Mouse (Mus musculus) lung, postnatal 14 days (tissue): Measurements from ENCODE around the gene Gm20696.

Source experiments
- DNase-seq: peaks from one replicate; pipeline ENCODE4 v3.0.0; 2021

The Gm20696 gene

DNA sequence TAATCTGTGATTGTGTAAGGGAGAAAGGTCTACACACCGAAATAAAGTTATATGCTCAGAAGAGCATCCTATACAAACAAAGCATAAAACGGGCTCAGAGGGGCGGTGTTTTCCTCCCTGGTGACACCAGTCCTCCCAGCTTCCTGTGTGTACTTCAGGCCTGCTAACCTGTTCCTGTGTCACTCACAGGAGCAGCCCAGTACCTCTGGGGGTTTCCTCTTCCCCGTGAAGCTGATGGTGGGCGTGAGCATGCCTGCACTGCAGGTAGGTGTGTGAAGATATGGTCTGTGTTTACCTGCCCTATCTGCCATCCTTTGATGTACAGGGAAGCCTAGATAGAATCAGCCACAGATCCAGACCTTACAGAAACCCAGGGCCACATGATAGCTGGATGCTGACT lies 286.5 kb downstream of the Gm20696 start:
- DNase-seq = no peak

DNA sequence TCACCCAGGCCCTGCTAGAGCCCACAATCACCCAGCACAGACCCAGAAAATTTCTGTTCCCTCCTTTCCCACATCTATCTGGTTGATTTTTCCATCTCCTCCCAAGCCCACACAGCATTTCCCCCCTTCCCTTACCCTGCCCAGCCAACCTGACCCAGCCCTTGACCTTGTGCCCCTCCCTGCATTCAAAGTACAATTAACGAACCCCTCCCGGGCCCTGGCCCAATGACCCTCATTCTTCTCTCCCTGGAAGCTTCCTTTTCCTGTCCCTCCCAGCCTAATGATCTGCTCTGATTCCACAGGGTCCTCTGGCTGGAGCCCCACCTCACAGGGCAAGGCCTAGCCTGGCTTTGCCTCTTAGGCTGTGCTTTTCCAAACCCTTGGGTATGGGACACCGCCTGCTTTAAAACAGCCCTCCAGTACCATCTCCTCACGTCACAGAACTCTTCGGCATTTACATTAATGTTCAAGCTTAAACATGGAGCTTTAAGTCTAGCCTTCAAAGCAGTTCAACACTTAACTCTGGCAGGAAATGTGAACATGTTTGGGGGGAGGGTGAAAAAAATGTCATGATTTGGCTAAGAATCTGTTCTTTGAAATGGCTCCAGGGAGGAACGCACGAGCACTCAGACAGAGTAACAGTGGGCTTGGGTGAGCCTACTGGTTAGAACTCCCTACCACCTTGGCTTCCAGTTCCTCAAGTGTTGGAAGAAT lies 287.4 kb downstream of the Gm20696 start:
- peak; percentile 67 for DNase-seq

DNA sequence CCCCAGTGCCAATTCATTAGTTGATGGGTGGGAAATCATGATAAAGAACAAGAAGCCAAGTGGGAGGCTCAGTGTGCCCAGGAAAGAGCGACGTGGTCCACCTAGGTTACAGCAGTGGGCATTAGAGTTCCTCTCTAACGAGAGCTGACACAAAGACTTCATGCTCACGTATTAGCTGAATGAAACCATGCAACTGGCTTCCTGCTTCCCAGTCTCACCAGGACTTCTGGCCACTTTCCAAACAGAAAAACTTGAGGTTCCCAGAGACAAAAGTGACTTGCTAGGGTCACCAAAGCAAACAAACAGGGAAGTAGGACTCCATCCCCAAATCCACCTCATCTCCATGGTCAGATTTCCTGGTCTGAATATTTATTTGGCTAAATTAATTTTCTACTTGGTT lies 288.9 kb downstream of the Gm20696 start:
- no peak for DNase-seq

DNA sequence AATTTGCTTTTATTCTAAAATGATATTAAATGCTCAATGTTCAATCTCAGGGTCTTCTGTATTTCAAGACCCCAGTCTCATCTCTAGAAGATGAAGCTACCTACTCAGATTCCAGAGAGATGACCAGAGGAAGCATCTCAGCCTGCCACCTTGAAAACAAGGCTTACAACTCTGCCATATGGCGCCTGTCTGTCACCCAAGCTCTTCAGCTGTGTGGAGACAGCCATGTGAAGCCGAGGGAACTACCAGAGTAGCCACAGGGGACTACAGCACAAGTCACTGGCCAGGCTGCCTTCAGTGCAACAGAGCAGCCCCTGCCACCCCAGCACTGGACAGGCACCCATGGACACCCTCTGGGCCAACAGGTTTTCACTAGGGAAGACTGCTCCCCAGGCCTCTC lies 289.5 kb downstream of the Gm20696 start:
- no peak for DNase-seq

DNA sequence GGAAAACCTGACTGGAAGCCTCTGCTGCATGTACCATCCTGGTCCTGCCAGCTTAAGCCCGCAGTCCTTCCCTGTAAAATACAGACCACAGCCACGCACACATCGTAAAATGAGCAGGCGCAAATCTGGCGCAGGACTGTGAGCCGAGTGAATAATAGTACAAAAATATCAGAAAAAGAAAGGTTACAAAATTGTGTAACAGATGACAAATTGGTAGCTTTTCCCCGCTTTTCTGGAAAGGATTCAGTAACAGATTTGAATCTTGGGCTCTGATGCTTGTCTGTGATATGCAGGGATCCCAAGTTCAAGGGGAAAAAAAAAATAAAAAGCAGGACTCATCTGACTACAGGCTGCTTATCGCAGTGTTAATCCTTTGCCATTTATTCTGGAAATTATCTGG lies 289.9 kb downstream of the Gm20696 start:
- no peak for DNase-seq

DNA sequence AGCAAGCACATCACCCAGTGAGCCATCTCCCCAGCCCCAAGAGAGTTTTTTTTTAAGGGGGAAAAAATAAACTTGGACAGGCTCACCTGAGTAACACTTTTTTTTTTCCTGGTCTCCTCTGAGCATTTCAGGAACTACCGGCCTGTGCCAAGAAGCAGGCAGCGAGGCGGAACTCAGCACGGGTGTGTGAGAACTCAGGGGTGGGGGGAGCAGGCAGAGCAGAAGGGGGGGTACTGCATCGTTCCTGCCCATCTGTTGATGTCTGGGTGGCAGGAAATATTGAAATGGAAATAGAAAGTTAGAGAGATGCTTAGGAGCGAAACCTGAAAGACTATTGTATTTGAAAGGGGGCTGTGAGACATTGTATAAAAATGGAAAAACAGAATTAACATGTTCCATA lies 290.7 kb downstream of the Gm20696 start:
- no peak for DNase-seq

DNA sequence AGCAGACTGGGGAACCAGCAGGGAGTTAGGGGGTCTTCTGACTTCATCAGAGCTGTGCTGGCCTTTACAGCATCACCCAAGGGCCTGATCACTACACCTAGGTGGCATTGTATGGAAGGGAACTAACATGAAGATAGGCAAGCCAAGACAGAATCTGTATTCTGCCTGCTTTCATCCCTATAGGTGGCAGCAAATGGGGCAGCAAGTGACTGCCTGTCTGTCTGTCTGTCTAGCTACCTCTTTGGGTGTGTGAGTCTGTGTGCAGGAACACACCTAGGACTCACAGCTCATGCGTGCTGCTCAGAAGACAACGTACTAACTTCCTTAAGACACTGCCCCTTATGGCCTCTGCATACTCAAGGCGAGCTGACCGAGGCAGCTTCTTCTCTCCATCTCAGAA lies 291.2 kb downstream of the Gm20696 start:
- DNase-seq = no peak

DNA sequence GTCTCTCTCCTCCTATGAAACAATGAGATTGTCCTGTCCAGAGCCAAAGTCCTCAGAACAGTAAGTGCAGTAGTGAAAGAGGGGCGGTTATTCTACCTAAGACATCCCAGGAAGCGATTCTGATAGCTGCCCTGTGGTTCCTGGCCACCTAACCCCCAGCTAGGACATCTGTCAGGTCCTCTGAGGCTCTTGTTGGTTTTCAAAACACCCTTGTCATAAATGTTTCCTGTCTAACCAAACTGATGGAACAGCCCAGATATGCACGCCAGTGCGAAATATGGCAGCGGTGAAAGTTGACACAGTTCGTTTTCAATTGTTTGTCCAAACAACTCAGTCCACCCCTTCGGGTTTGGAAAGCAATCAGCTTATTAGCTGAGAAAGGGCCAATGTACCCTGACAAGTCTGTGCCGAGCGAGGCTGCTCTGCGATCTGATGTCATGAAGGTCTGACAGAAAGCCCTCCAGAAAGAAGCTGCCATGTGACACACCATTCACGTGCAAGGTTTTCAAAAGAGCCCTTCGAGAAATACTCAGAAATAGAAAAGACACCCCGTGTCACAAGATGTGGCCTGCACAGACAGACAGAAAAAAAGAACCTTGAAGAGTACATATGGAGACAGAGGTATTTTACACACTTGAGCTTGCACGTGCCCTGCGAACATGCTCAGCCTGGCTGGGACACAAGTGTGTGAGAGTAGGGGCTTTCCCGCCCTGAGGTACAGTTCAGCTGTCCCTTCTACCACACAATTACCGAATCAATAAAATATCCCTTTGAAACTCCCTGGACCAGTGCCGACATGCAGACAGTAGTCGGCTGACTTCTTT lies 291.9 kb downstream of the Gm20696 start:
- peak; percentile 39 for DNase-seq

DNA sequence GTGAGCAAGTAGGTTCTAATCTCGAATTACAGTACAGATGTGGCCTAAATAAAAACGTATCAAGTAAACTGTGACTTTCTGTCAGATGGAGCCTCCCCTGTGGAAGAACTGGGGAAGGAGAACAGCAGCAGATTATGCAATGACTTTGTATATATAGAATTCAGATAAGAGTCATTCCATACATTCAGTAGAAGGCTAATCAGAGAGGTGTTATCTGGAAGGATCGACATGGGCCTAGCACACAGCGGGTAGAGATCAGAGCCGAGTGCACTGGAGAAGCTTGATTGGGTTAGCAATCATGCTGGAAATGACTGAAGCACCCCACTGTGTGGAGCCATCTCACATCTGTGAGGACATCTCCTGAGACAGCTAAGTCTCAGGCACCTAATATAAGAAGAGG lies 294.2 kb downstream of the Gm20696 start:
- no peak for DNase-seq

DNA sequence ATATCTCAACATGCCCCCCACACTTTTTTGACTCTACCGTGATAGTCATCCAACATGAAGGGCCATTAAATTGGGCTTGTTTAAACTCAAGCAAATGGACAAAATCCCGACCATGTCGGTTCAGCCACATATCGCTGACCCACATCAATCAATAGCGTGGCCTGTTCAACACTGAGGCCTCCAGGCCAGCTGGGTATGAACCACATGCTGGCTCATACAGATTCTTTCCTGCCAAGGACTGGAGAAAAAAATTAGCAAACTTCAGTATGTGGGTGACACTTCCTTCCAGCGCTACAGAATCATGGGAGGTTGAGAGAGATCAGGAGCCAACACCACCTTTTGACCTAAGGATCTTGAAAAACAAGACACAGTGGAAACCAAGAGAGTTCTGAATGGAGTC lies 294.6 kb downstream of the Gm20696 start:
- no peak for DNase-seq

DNA sequence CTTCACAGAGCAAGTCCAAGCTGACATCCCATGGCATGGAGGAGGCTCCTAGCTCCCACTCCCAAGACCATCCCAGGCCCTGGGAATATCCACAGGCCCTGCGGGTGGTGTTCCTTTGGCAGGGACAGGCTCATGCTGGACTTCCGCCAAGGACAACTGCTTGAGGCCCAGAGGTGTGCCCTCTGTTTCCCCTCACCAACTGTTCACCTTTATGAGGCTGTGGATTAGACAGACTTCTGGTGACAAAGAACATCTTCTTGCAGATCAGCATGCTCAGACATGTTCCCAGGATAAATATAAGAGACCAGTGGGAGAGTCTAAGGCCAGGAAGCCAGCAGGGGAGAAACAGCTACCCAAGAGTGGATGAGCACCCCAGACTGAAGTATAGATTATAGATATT lies 296.7 kb downstream of the Gm20696 start:
- no peak for DNase-seq

DNA sequence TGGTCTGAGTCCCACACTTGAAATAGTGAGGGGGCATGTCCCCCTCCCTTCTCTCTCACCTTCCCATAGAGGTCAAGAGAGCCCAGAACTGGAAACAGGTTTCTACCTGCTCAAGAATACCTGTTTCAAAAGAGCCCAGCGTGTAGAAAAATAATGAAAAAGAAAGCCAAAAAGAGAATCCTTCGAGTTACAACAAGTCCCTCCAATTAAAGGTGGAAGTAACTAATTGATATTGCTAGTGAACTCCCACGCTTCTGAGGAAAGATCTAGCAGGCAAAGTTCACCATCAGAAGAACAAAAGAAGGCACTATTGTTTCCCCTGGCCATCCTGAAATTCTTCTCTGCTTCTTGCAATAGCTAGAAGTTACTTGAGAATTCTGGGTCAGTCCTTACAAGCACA lies 297.4 kb downstream of the Gm20696 start:
- DNase-seq = no peak

DNA sequence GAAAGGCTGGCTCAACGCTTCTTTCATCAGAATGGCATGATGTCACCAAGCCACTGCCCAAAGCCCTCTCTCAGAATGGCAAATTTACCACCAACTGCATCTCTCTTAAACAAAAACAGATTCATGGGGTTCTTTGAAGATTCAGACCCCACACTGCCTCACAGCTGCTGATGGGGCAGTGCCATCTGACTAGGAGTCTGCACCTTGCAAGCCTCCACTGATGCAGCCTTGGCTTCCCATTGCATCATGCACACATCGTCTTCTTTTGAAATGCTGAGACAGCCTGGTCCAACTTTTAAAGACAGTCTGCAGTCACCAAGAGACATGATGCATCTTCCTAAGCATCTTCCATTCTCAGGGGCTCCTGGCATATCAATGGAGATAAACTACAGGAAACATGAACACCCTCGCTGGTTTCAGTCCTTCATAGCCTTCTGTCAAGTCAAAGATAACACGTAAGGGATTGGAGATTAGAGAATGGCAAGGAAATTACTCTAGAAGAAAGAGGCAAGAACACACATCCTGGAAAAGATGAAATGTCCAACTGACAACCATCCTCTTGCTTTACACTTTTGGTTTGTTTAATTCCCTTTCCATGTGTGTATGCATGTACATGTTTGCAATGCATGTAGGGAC lies 298.4 kb downstream of the Gm20696 start:
- no peak for DNase-seq

DNA sequence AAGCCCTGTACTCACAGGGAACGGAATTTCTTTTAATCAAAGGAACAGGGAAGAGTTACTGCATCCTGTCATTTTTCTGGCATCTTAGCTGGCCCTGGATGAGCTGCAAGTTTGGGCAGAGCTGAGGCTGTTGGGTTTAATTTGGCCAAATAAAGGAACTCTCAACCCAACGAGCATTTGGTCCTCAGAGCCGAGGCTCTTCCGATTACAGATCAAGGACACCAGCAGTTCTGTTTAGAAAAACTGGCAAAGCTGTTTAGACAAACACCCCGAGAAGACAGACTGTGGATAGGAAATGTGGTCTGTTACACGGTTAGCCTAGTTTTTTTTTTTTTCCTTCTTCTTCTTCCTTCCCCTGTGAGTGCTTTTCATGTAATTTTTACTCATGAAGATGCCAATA lies 302.1 kb downstream of the Gm20696 start:
- no peak for DNase-seq

DNA sequence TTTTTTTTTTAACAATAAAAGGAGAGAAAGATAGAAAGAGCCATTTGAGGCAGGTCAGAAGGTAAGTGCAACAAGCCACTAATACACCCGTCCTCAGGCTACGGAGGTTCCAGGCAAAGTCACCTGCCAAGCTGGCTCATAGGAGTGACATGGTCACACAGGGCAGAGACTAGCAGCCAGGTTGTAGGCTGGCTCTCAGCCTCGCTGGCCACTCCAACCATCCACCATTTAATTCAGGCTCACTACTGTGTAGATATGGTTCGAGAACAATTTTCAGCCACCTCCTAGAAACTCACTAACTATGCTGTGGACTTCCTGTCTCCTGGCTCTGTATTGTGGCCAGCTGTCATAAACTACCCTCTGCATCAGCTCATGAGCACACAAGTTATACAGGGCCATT lies 306.0 kb downstream of the Gm20696 start:
- DNase-seq = no peak

DNA sequence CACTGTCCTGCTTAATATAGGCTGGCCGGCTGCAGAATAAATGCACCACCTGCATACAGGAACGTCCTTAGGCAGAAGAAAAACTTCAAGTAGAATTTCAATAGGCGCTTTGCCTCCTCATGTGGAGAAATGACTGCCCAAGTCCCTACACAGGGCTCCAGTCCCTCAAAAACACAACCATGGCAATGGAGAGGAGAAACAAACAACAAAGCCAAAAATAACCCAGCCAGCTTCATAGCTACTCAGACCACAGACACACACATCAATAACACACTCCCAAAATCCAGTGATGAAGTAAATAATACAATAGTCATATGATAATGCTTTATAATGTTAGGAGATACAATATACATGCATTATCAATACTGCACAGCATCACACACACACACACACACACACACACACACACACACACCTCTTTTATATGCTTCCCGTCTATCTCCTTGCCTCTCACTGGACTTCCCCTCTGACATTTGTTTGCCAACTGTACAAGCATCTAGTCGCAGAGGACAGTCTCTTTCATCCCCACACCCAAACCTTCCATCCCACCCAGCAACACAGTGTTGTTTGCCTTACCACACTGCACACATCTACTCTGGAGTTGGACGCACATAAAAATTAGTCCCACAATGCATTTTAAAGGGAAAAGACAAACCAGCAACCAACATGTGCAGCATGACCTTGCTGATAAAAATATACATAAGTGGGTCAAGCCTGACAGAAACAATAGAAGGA lies 306.7 kb downstream of the Gm20696 start:
- DNase-seq = no peak

DNA sequence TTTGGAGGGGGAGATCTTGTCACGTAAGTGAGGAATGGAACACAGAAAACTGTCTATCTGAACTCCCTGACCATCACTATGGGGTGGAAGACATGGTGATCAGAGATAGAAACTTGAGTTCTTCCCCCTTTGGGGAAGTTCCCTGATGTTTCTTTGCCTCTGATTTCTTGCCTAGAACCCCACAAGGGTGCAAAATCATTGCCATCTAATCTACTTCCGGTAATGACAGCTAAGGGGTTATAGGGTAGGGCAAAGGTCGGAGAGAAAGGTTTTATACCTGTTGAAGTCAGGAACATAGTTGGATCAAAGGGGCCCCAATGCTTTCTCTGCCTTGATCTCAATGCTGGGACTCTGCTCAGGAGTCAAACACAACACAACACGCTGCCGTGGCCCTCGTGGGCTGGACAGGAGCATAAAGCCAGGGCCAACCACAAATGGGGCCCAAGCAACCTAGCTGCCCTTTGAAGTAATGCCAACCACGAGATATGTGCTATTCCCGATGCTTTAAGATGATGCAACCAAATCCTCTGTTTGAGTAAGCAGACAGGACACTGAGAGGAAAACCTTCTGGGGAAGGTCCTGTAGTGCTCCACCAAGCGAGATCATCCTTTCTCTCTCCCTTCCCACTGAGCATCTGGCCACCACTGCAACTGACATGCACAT lies 307.4 kb downstream of the Gm20696 start:
- DNase-seq = no peak

DNA sequence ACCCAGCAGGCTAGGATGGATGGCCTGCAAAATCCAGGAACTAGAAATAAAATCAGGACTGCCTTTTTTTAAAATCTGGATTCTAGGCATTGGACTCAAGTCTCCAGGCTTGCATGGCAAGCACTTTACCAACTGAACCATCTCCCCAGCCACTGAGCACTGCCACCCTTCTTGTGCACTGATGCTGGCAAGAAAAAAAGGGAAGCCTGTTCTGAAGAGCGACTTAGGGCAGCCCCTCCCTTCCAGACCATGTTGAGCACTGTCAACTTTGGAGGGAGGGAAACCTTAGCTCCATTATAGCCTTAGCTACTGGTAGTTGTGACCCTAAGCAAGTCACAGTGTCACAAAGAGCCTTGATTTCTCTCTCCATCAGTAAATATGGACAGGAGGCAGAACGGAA lies 308.7 kb downstream of the Gm20696 start:
- DNase-seq = no peak

DNA sequence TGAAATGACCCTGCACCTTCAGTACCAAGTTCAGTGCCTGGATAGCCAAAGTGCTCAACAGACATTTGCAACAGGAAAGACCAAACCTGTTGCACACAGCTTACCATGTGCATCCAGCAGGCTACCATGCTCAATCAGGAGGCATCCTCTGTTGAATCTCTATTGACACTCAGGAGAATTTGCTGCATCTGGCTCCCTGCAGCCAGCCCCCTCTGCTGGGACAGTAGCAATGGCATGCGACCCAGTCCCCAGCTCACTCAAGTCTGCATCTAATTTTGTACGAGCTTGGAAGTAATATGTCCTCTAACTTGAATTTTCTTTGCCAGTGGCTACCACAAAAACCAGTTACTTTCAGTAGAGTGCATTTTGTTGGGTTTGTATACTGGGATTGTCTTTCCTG lies 312.3 kb downstream of the Gm20696 start:
- DNase-seq = no peak

DNA sequence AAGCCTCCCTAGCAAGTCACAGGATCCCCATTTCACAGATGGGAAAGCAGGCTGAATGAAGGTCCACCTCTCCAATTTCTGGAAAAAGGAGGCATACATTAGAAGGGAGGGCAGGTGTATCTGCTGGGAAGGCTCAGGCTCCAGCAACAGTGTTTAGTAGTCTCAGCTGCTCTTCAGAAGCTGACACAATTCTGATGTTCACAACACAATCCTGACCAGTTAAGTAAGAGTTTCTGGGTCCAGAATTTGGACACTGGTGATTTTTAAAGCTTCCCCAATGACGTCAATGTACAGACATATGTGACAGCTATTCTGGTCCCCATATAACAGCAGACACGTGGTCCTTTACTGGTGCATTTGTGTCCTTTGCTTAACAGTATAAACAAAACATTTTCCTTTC lies 313.2 kb downstream of the Gm20696 start:
- DNase-seq = no peak

DNA sequence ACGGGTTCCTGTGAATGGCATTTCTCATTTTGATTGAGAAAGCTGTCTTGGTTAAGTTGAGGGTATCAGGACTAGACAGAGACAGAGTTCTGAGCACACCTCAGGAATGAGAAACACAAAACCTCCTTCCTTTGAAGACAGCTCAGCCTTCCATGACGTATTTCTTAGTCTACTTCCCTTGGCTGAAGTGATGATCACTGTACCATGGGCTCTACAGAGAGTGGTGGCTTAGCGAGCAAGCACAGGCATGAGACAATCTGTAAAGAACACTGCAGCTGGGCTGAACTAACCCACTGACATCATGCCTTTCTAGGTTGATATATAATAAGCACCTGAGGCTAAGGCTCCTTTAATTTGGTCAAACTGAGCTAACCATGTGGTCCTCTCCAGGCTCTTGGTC lies 316.0 kb downstream of the Gm20696 start:
- no peak for DNase-seq

DNA sequence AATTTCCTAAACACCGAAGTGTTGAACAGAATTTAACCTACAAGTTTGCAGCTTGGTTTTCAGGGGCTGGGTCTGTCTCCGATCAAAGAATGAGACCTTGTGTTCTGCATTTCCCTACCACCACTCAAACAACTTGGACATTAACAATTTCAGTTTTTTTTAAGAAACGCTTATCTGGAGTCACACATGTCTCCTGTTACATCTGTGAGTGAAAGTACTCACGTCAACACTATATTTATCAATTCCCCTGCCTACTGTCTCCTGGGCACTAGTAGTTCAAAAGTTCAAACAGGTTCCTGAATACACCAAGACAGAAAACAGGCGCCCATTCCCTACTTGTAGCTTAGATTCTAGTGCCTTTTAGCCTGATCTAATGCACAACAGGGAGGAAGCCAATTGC lies 316.4 kb downstream of the Gm20696 start:
- no peak for DNase-seq

DNA sequence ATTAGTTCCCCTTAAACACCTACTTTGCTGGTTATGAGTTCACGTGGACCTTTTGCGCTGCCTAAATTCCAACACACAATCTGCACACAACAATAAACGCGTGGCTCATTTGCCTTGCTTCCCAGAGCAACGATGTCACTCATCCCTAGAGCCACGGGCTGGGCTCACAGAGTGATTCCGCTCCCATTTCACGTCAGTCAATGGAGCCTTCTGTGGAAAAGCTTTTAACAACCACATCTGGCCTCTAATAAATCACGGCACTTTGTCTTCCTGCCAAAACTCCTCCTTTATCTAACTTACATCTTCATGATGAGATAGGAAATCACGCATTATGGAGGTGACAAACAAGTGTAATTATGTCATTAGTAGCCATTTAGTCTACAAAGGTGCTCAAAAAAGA lies 318.8 kb downstream of the Gm20696 start:
- DNase-seq = no peak
